Mouse (Mus musculus) monocyte, adult 2 months (primary cell): ENCODE measurements around the gene Dnah7b.
"Not testable (repeated sequence)": the region's sequence is repeated elsewhere in the genome, so short reads cannot be mapped to it uniquely, and the experiment has no call there.

Experiments
- DNase-seq, 2 experiments: peaks; one replicate each; pipeline ENCODE4 v3.0.0; 2022; ENCODE audit warnings: low spot score in 2 of 2, low read depth in 1 of 2

Gene Dnah7b

DNA sequence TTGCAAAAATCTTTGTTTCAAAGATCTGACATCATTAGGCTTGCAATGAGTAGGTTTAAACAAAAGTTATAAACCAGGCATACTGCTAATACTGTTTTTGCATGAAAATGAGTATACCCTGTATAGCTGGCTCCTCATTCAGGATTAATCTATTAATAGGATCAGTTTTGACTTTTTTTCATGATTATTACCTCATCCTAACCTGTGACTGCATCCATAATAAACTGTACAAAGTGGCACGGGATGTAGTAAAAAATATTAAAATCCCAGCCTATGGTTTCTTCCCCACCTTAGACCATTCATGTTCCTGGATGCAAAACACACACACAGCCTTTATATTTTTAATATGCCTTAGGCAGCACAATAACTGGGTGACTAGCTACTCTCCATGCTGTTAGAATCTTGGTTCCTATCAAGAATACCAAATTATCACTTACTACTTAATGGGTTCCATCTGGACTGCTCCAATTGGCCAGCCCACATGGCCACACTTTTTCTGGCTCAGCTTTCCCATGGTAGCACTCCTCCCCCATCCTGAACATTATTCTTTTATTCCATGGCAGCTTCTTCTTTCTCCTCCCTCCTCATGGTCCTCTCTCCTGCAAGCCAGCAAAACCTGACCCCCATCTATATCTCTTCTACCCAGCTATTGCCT is 212.9 kb downstream of the Dnah7b start:
- DNase-seq = not testable (repeated sequence)

- DNase-seq = not testable (repeated sequence)
These were observed 228.3 kb downstream of the Dnah7b start for GRCm38 (mm10) chr1:46294451-46294850.

DNA sequence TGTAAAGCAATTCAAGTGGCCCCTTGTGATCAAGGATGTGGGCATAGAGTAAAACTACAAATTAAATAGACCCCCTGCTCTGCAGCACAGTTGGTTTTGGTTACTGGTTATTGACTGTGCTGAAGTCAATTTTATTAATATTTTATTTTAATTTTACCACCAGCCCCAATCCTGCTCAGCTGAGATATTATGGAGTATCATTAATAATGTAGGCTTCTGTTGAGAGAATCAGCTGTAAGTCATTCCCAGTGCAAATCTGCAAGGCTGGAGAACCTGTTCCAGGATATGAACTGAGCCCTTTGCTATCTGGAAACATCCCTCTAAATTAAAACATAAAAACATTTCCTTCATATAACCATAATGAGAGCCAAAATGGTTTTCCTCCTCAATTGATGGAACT is 259.8 kb downstream of the Dnah7b start:
- DNase-seq = not testable (repeated sequence)

GRCm38 (mm10) chr1:46345301-46345700 is 279.2 kb downstream of the Dnah7b start:
- DNase-seq = not testable (repeated sequence)

GRCm38 (mm10) chr1:46380641-46381040 is 314.5 kb downstream of the Dnah7b start:
- not testable (repeated sequence) for DNase-seq

DNA sequence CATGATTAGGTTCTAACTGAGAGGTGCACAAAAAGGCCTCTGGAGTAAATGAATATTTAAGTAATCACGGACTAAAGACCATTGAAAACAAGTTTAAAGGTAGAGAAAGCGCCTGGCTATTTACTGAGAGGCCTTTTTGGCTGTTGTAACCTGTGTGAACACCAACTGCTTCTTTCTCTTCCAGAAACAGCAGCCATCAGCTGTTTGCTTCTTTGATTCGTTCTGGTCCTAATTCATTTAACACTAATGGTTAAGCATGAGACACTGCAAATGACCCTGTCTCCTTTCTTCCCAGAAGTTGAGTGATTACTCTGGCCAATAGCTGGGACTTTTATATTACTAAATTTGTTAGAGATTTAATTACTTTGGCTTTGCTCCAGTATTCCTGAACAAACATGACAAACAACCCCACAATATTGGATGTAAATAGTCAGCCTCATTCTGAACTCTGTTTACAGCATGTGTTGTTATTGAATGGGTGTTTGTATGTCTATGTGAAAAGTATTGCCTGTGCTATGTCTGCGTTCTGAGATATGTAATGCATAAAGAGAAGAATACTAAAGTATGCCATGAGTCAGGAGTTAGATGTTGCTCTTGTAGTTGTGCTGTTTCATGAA is 328.7 kb downstream of the Dnah7b start:
- DNase-seq = not testable (repeated sequence)

DNA sequence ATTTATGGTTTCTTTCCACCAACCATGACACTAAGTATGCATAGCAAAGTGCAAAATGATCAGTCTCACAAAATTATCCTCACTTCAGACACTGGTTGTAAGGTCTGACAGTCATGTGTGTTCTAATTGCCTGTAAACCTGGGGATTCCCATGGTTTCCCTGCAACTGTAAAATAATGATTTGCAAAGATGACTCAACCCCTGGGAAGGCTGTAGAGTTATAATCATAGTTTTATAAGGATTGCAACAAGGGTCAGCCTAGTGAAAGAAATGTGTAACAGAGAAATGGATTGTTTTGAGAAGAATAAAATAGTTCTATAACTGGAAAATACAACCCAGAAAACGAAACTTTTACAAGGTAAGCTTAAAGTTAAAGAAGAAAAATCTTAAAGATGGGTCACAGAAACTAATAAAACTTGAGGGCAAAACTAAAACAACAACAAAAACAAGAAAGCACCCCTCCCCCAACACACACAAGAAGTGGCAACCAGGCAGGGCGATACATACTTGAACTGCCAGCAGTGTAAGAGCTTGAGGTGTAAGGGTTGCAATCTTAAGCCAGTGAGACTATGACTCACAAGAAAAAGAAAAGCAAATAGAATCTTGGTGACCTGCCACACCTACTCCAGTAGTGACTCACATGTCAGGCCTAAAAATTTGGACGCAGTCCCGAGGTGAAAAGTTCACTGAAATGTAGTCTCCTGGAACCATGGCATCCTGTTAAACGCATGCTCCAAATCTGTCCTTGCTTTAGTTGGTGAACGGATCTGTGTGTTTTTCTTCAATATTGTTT is 342.4 kb downstream of the Dnah7b start:
- DNase-seq = no peak

DNA sequence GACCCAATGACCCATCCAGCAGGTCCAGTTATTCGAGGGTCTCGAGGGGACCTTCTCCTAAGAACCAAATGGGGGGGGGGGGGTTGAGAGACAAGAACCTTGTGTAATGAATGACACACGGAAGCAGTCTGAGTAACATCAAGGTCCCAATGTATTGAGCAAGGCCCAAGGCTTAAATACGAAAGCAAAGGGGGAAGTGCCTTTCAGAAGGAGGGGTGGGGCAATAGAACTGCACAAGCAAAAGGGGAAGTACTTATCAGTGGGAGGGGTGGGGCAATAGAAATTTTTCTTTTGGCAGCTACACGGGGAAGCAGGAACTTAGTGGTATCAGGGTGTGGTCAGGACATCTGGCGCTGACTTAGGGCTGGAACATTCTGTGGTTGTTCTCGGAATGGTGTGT is 348.7 kb downstream of the Dnah7b start:
- DNase-seq = not testable (repeated sequence)

- not testable (repeated sequence) for DNase-seq
These were observed 350.8 kb downstream of the Dnah7b start for GRCm38 (mm10) chr1:46416946-46417345.

DNA sequence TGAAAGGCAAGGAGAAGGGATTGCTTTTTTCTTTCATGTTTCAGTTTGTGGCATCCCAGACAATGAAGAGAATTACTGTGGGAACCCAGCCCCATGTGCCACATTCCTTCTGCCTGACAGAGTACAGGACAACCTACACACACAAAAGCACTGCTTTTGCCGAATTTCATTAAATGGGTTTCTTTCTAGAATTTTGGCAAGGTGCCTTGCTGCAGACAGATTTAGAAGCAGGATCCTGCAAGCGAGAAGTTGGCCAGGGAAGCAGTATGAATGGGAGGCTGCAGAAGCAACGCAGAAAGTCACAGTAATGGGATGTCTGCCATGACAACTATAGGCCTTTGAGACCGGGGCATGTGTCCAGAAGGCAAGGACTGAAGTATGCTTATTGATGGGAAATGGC is 352.9 kb downstream of the Dnah7b start:
- DNase-seq = not testable (repeated sequence)
